17 mouse cellular contexts compared by ENCODE assay signal in the genomic region with DNA sequence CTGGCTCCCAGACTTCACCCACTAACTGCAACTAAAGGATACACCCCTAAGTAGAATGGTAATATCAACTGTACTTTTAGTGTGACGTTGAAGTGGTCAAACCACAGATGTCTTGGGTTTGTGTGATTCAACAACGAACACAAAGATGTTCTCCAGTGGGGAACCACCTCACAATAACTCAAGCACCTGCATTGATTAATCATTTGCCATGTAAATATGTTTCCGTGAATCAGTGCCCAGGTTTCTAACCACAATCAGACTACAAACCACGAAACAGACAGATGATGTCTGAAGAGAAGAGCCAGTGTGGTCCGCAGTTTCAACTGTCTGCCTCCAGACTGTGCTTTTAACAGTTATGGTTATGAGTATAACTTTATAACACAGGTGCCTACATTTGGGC.
"Had no signal": no experiment of that assay in that cellular context is flagged by ENCODE, and none has a peak within 500 bp of the region (broad histone marks: within the 10 kb centered on the region; RNA-seq: fewer than 3 reads in every experiment).

No protein-coding gene starts in this region.

- H3K4me2 ChIP-seq: limb, embryonic 12.5 days; liver, embryonic 15.5 days; midbrain, embryonic 13.5 days had no signal

- H3K36me3 ChIP-seq: limb, embryonic 12.5 days; liver, embryonic 15.5 days; midbrain, embryonic 13.5 days had no signal

- ATAC-seq: intestine, postnatal 0 days; lung, postnatal 0 days; midbrain, embryonic 13.5 days had no signal

- H3K27me3 ChIP-seq: limb, embryonic 12.5 days; liver, embryonic 15.5 days; midbrain, embryonic 13.5 days had no signal

- DNase-seq: kidney, adult 9 months; kidney, postnatal 36 days; layer of hippocampus, adult 9-11 months; layer of hippocampus, postnatal 36 days; liver; lung, adult 2 months; lung, postnatal 36 days; right cerebral cortex, adult 18-20 months; right cerebral cortex, postnatal 25 days; thymus, adult 18-20 months; thymus, postnatal 25 days had no signal

- H3K27ac ChIP-seq: kidney, postnatal 0 days; limb, embryonic 12.5 days; liver, embryonic 15.5 days; midbrain, embryonic 13.5 days had no signal

- H3K9ac ChIP-seq: limb, embryonic 12.5 days; liver, embryonic 15.5 days; midbrain, embryonic 13.5 days had no signal

- H3K4me1 ChIP-seq: limb, embryonic 12.5 days; liver, embryonic 15.5 days; midbrain, embryonic 13.5 days had no signal

- H3K9me3 ChIP-seq: liver, embryonic 15.5 days; midbrain, embryonic 13.5 days had no signal

- H3K4me3 ChIP-seq: limb, embryonic 12.5 days; liver, embryonic 15.5 days; midbrain, embryonic 13.5 days had no signal
